Mouse (Mus musculus): ENCODE data around the gene Pim3. TPM values are rescaled to one million over a fixed set of nuclear protein-coding genes. Genes with fewer than 3 reads are reported as not detected.
A peak's percentile ranks its signal among the peaks of the same experiment; 100 is the strongest.

Pim3 gene
- total and polyA plus RNA-seq, 2 experiments = 17.7 to 68.3 TPM

DNA sequence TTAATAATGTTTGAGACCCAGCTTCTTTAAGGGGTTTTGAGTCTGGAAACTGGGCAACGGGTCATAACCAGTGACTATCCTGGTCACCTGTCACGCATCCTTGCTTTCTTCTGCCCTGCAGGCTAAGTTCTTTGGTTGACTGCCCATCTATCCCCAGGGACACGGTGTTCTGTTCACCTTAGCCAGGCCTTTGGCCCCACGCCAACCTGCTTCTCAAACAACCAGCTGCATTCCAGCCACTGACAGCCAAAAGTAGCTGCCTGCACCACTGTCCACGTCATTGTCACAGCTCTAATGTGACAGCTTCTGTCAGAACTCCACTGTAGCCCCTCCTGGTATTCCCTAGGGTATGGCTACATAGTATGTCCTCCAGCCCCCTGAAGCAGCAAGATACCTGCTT, 30.5 kb upstream of the Pim3 start:
- no peak overlapping the region for H3K4me3 ChIP-seq (ENCODE audit: insufficient read depth, low read depth, low read length)
- H3K27me3 ChIP-seq (ENCODE audit: control insufficient read depth, insufficient read depth, low read length) = no peaks in the 10 kb centered on the region
- peak overlapping the region; percentile 29; the same call in 1 of the 2 replicates for H3K9ac ChIP-seq (ENCODE audit: low read depth, low read length)
- no peaks in the 10 kb centered on the region; the same call in 1 of the 2 replicates for H3K36me3 ChIP-seq (ENCODE audit: control insufficient read depth, insufficient read depth, low read length)
- 23% methylated on average over 5 of the region's 5 CpGs for WGBS
- peak; percentile 95 for DNase-seq (ENCODE audit: extremely low read depth, low read depth, low spot score)
- H3K79me2 ChIP-seq (ENCODE audit: control insufficient read depth, insufficient read depth, low read length) = no peaks in the 10 kb centered on the region
- TF ChIP-seq POLR2A (IDR thresholded peaks at IDR 0.05; ENCODE audit: extremely low read depth, insufficient read depth, low read length) = no peak
- no peak for TF ChIP-seq CTCF (IDR thresholded peaks at IDR 0.05; ENCODE audit: low read depth, low read length)
- peak overlapping the region; percentile 84 for H3K27ac ChIP-seq (replicated peaks; ENCODE audit: insufficient read depth, low read depth, low read length)
- peaks cover 50% of the 10 kb centered on the region for H3K4me1 ChIP-seq (ENCODE audit: control insufficient read depth, insufficient read depth, low read length)

DNA sequence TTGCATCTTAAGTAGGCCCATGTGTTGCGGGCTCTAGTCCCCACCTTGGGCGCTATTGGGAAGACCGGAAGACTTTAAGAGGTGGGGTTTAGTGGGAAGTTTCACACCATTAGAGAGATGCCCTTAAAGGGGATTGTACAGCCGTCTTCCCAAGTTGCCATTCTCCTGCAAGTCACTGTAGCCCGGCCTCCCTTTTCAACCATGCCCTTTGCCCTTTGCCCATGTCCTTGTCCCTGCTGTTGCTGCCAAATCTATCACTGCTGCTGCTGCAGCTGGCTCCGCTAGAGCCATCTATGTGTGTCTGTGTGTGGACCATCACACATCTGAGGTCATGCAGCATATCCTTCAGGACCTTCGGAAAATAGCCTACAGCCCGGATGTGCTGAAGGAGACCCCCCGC, 29.4 kb upstream of the Pim3 start:
- DNase-seq (ENCODE audit: extremely low read depth, low read depth, low spot score) = peak; percentile 91
- Histone ChIP-seq H3K27me3 (ENCODE audit: control insufficient read depth, insufficient read depth, low read length) (no peaks in the 10 kb centered on the region), H3K36me3 (ENCODE audit: control insufficient read depth, insufficient read depth, low read length) (no peaks in the 10 kb centered on the region), H3K79me2 (ENCODE audit: control insufficient read depth, insufficient read depth, low read length) (no peaks in the 10 kb centered on the region), H3K4me1 (ENCODE audit: control insufficient read depth, insufficient read depth, low read length) (peaks cover 47% of the 10 kb centered on the region), H3K9ac (ENCODE audit: low read depth, low read length) (no peak overlapping the region), H3K27ac (replicated peaks; ENCODE audit: insufficient read depth, low read depth, low read length) (peak overlapping the region; percentile 84), H3K4me3 (ENCODE audit: insufficient read depth, low read depth, low read length) (no peak overlapping the region)
- WGBS = 41% methylated on average over 9 of the region's 9 CpGs
- no peak for TF ChIP-seq POLR2A (IDR thresholded peaks at IDR 0.05; ENCODE audit: extremely low read depth, insufficient read depth, low read length)
- no peak for TF ChIP-seq CTCF (IDR thresholded peaks at IDR 0.05; ENCODE audit: low read depth, low read length)

DNA sequence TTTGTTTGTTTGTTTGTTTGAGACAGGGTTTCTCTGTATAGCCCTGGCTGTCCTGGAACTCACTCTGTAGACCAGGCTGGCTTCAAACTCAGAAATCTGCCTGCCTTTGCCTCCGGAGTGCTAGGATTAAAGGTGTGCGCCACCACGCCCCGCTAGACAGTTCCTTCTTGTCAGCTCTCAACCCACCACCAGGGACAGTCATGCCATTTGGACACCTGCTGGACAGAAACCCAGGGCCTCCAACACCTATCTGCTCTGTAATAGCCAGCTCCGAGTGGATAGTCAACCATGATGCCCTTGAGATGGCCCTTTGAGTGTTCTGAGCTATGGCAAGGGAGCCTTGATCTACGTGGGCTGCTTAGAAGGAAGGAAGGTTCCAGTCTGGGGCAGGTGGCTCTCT, 26.0 kb upstream of the Pim3 start:
- 71% methylated on average over 6 of the region's 6 CpGs for WGBS
- no peak overlapping the region for H3K9ac ChIP-seq (ENCODE audit: low read depth, low read length)
- TF ChIP-seq CTCF (IDR thresholded peaks at IDR 0.05; ENCODE audit: low read depth, low read length) (peak; percentile 20; the same call in 1 of the 2 replicates), POLR2A (IDR thresholded peaks at IDR 0.05; ENCODE audit: extremely low read depth, insufficient read depth, low read length) (no peak)
- H3K4me3 ChIP-seq (ENCODE audit: insufficient read depth, low read depth, low read length) = no peak overlapping the region
- H3K27me3 ChIP-seq (ENCODE audit: control insufficient read depth, insufficient read depth, low read length) = no peaks in the 10 kb centered on the region
- no peak overlapping the region for H3K27ac ChIP-seq (replicated peaks; ENCODE audit: insufficient read depth, low read depth, low read length)
- H3K79me2 ChIP-seq (ENCODE audit: control insufficient read depth, insufficient read depth, low read length) = no peaks in the 10 kb centered on the region
- H3K4me1 ChIP-seq (ENCODE audit: control insufficient read depth, insufficient read depth, low read length) = peaks cover 24% of the 10 kb centered on the region
- H3K36me3 ChIP-seq (ENCODE audit: control insufficient read depth, insufficient read depth, low read length) = no peaks in the 10 kb centered on the region
- DNase-seq (ENCODE audit: extremely low read depth, low read depth, low spot score) = no peak

DNA sequence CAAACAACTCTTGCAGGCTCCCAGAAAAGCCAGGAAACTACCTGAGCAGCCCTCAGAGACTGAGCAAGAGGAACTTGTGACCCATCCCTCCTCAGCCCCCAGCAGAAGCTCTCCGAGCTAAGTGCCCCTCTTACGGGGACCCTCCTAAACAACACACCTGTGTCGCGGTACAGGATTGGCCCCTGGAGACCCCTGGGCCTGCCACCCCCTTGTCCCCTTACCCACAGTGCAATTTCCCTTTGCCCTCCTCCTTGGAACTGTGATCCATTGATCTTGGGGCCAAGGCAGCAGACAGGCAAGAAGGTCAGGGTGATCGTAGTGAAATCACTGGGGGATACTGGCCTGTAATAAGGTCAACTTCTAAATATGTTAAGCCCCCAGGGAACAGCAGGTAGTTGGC, 25.4 kb upstream of the Pim3 start:
- Histone ChIP-seq H3K79me2 (ENCODE audit: control insufficient read depth, insufficient read depth, low read length) (no peaks in the 10 kb centered on the region), H3K9ac (ENCODE audit: low read depth, low read length) (peak overlapping the region; percentile 31), H3K4me1 (ENCODE audit: control insufficient read depth, insufficient read depth, low read length) (peaks cover 21% of the 10 kb centered on the region), H3K36me3 (ENCODE audit: control insufficient read depth, insufficient read depth, low read length) (no peaks in the 10 kb centered on the region), H3K27ac (replicated peaks; ENCODE audit: insufficient read depth, low read depth, low read length) (peak overlapping the region; percentile 14; the same call in 1 of the 2 replicates), H3K27me3 (ENCODE audit: control insufficient read depth, insufficient read depth, low read length) (no peaks in the 10 kb centered on the region), H3K4me3 (ENCODE audit: insufficient read depth, low read depth, low read length) (peak overlapping the region; percentile 20)
- WGBS = 55% methylated on average over 5 of the region's 5 CpGs
- TF ChIP-seq CTCF (IDR thresholded peaks at IDR 0.05; ENCODE audit: low read depth, low read length) = no peak
- no peak for TF ChIP-seq POLR2A (IDR thresholded peaks at IDR 0.05; ENCODE audit: extremely low read depth, insufficient read depth, low read length)
- DNase-seq (ENCODE audit: extremely low read depth, low read depth, low spot score) = no peak

DNA sequence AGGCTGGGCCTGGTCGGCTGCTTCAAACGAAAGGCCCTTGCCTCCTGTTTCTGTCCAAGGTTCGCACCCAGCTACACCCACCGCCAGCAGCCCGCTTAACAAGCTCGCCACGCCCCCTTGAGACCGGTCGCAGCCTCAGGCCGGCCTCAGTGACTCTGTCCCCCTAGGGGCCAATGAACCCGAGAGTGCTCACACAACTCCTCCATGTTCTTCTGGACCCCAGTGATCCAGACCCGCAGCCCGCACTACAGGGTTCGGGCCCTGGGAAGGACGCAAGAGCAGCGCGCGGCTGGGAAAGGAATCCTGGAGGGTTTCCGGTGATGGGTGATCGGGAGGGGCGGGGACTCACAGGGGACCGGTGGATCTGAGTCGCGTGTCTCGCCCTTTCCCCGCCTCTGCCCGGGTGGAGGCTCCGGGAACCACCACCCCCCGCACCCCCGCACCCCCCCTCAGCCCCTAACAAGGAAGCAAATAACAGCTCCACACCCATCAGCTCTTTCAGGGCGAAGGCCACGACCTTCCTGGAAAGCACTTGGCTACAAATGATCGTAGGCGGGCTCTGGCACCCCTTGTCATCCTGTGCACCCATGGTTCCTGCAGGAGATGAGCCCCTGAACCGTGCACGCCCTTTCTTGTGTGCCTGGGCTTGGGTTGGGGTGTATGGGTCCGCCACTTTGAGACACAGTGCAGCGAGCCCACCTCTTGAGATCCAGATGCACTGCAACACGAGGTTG, 24.6 kb upstream of the Pim3 start:
- H3K27me3 ChIP-seq (ENCODE audit: control insufficient read depth, insufficient read depth, low read length) = no peaks in the 10 kb centered on the region
- H3K36me3 ChIP-seq (ENCODE audit: control insufficient read depth, insufficient read depth, low read length) = no peaks in the 10 kb centered on the region
- peak overlapping the region; percentile 88 for H3K9ac ChIP-seq (ENCODE audit: low read depth, low read length)
- no peaks in the 10 kb centered on the region for H3K79me2 ChIP-seq (ENCODE audit: control insufficient read depth, insufficient read depth, low read length)
- TF ChIP-seq CTCF (IDR thresholded peaks at IDR 0.05; ENCODE audit: low read depth, low read length) (no peak), POLR2A (IDR thresholded peaks at IDR 0.05; ENCODE audit: extremely low read depth, insufficient read depth, low read length) (0 out of 2 replicates have a peak, but pooled peaks have one; percentile 44)
- peak overlapping the region; percentile 83 for H3K4me3 ChIP-seq (ENCODE audit: insufficient read depth, low read depth, low read length)
- peak; percentile 82 for DNase-seq (ENCODE audit: extremely low read depth, low read depth, low spot score)
- WGBS = under 1% methylated on average over 39 of the region's 39 CpGs
- H3K27ac ChIP-seq (replicated peaks; ENCODE audit: insufficient read depth, low read depth, low read length) = peak overlapping the region; percentile 83
- peaks cover 14% of the 10 kb centered on the region for H3K4me1 ChIP-seq (ENCODE audit: control insufficient read depth, insufficient read depth, low read length)

DNA sequence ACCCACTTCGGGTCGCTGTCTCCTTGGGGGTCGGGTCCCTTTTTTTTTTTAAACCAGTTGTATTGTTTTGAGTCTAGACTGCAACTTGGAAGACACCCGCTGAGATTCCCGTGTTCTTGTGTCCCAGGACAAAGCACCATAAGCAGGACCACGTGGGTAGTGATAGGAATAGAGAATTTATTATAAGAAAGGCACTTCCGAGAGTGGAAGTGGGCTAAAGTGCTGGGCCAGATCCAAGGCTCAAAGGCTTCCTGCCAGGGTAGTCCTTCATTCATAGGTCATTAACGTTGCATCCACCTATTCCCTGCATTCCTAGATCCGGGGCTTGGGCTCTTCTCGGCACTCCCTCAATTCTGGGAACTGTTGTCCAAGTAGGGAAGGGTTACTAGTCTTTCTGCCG, 24.0 kb upstream of the Pim3 start:
- peak overlapping the region; percentile 83; the same call in 1 of the 2 replicates for H3K4me3 ChIP-seq (ENCODE audit: insufficient read depth, low read depth, low read length)
- no peak for DNase-seq (ENCODE audit: extremely low read depth, low read depth, low spot score)

More for the DNA sequence above, 24.0 kb upstream of the Pim3 start:
- WGBS = under 1% methylated on average over 11 of the region's 11 CpGs
- TF ChIP-seq CTCF (IDR thresholded peaks at IDR 0.05; ENCODE audit: low read depth, low read length) = no peak
- no peak for TF ChIP-seq POLR2A (IDR thresholded peaks at IDR 0.05; ENCODE audit: extremely low read depth, insufficient read depth, low read length)
- no peaks in the 10 kb centered on the region for H3K27me3 ChIP-seq (ENCODE audit: control insufficient read depth, insufficient read depth, low read length)
- H3K4me1 ChIP-seq (ENCODE audit: control insufficient read depth, insufficient read depth, low read length) = peaks cover 10% of the 10 kb centered on the region
- no peaks in the 10 kb centered on the region for H3K36me3 ChIP-seq (ENCODE audit: control insufficient read depth, insufficient read depth, low read length)
- no peak overlapping the region for H3K9ac ChIP-seq (ENCODE audit: low read depth, low read length)
- H3K27ac ChIP-seq (replicated peaks; ENCODE audit: insufficient read depth, low read depth, low read length) = no peak overlapping the region
- H3K79me2 ChIP-seq (ENCODE audit: control insufficient read depth, insufficient read depth, low read length) = no peaks in the 10 kb centered on the region
